Mouse (Mus musculus): ENCODE data around the gene Rasal2. TPM values are rescaled to one million over a fixed set of nuclear protein-coding genes. Genes with fewer than 3 reads are reported as not detected.

Rasal2 gene
- total and polyA plus RNA-seq, 3 experiments, result 1.5 to 3.2 TPM; not detected in 1

- TF ChIP-seq CHD1 (IDR thresholded peaks at IDR 0.05; ENCODE audit: low read depth, low read length), result no peak
- Histone ChIP-seq H3K9me3 (replicated peaks; ENCODE audit: insufficient read depth, low read length) (no peaks in the 10 kb centered on the region), H3K4me1 (ENCODE audit: control insufficient read depth in 1 of 2, insufficient read depth in 2 of 2, low read length in 2 of 2) (peaks cover 2 to 26% of the 10 kb centered on the region in 2 experiments; a peak in 3 of 4 replicates), H3K36me3 (ENCODE audit: control insufficient read depth in 1 of 2, insufficient read depth in 2 of 2, low read length in 2 of 2) (peaks cover 0 to 15% of the 10 kb centered on the region in 2 experiments; a peak in 2 of 4 replicates), H3K9ac (ENCODE audit: control insufficient read depth, low read depth, low read length, poor library complexity, severe bottlenecking) (peak overlapping the region; percentile 53), H3K79me2 (ENCODE audit: control insufficient read depth, insufficient read depth, low read length, poor library complexity) (no peaks in the 10 kb centered on the region), H3K27ac (ENCODE audit: control insufficient read depth, low read depth, low read length) (peak overlapping the region; percentile 40), H3K27me3 (ENCODE audit: control insufficient read depth in 1 of 2, insufficient read depth in 2 of 2, low read length in 2 of 2) (no peaks in the 10 kb centered on the region), H3K4me3 (ENCODE audit: control insufficient read depth in 1 of 2, insufficient read depth in 1 of 2, low read depth in 2 of 2, low read length in 2 of 2) (peak overlapping the region; percentile 50 to 56)
- no peak for DNase-seq (ENCODE audit: low read depth, low spot score)
These were observed 37.1 kb upstream of the Rasal2 start for GRCm38 (mm10) chr1:157449532-157449931.

DNA sequence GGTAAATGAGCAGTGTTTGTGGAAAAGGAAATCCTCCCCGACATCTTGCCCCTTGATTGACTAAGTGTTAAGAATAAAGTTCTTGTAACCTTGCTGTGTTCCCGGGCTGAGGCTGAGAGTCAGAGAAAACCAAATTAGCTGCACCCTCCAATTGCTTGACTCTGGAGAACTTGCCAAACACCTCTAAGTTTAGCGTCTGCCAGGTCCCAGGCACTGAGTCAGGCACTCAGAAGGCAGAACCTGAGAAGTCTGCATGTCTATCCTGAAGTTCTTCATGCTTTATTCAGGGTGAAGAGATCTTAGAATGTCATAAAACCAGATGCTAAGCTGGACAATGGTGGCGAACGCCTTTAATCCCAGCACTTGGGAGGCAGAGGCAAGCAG lies 36.4 kb upstream of the Rasal2 start:
- Histone ChIP-seq H3K9me3 (replicated peaks; ENCODE audit: insufficient read depth, low read length) (no peaks in the 10 kb centered on the region), H3K4me1 (ENCODE audit: control insufficient read depth in 1 of 2, insufficient read depth in 2 of 2, low read length in 2 of 2) (peaks cover 4 to 33% of the 10 kb centered on the region in 2 experiments), H3K79me2 (ENCODE audit: control insufficient read depth, insufficient read depth, low read length, poor library complexity) (no peaks in the 10 kb centered on the region), H3K36me3 (ENCODE audit: control insufficient read depth in 1 of 2, insufficient read depth in 2 of 2, low read length in 2 of 2) (peaks cover 0 to 21% of the 10 kb centered on the region in 2 experiments; a peak in 2 of 4 replicates), H3K27ac (ENCODE audit: control insufficient read depth, low read depth, low read length) (no peak overlapping the region), H3K4me3 (ENCODE audit: control insufficient read depth in 1 of 2, insufficient read depth in 1 of 2, low read depth in 2 of 2, low read length in 2 of 2) (no peak overlapping the region), H3K9ac (ENCODE audit: control insufficient read depth, low read depth, low read length, poor library complexity, severe bottlenecking) (peak overlapping the region; percentile 29; the same call in 1 of the 2 replicates), H3K27me3 (ENCODE audit: control insufficient read depth in 1 of 2, insufficient read depth in 2 of 2, low read length in 2 of 2) (no peaks in the 10 kb centered on the region)
- TF ChIP-seq ZNF384 (IDR thresholded peaks at IDR 0.05; ENCODE audit: low read depth, low read length) (no peak), RCOR1 (IDR thresholded peaks at IDR 0.05; ENCODE audit: low read depth, low read length) (no peak), ELF1 (IDR thresholded peaks at IDR 0.05; ENCODE audit: low read depth, low read length) (no peak), MEF2A (IDR thresholded peaks at IDR 0.05; ENCODE audit: extremely low read depth, insufficient replicate concordance, low read depth, low read length, poor library complexity, severe bottlenecking) (no peak), USF2 (IDR thresholded peaks at IDR 0.05; ENCODE audit: borderline replicate concordance in 1 of 2, insufficient read depth in 1 of 2, low read depth in 1 of 2, low read length in 2 of 2) (no peak)
- no peak for DNase-seq (ENCODE audit: low read depth, low spot score)

DNA sequence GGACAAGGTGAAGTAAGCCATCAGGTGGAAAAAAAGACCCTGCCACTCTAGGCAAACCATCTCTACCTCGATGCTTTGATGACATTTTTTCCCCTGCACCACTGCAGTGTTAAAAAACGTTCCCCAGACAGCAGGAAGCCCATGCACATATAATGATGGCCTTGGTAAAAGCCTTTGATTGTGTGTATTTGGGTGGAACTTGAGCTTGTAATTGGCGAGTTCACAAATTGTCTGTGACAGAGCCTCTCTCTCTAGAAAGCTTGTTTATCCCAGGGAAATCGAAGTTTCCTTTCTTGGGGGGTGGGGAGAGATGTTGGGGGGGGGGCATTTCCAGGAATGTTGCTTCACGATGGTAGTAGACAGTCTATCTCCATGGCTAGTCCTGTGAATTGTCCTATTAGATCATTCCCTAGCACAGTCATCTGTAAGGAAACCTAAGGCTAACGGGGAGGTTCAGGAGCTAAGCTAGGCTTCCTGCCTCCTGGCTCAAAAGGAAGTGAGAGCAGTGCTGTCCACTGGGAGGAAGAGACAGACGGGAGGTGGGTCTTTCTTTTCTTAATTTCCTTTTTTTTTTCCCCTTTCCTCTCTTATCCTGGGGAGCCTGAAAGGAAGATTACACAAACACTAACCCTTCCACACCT lies 35.9 kb upstream of the Rasal2 start:
- Histone ChIP-seq H3K9me3 (replicated peaks; ENCODE audit: insufficient read depth, low read length) (no peaks in the 10 kb centered on the region), H3K4me1 (ENCODE audit: control insufficient read depth in 1 of 2, insufficient read depth in 2 of 2, low read length in 2 of 2) (peaks cover 4 to 33% of the 10 kb centered on the region in 2 experiments)
- TF ChIP-seq USF2 (IDR thresholded peaks at IDR 0.05; ENCODE audit: borderline replicate concordance in 1 of 2, insufficient read depth in 1 of 2, low read depth in 1 of 2, low read length in 2 of 2), result no peak
- peak; percentile 15; the same call in 1 of the 2 replicates for TF ChIP-seq ZNF384 (IDR thresholded peaks at IDR 0.05; ENCODE audit: low read depth, low read length)

More for the DNA sequence above, 35.9 kb upstream of the Rasal2 start:
- H3K79me2 ChIP-seq (ENCODE audit: control insufficient read depth, insufficient read depth, low read length, poor library complexity), result no peaks in the 10 kb centered on the region; the same call in 1 of the 2 replicates
- peak overlapping the region; percentile 29; the same call in 1 of the 2 replicates for H3K9ac ChIP-seq (ENCODE audit: control insufficient read depth, low read depth, low read length, poor library complexity, severe bottlenecking)
- no peak overlapping the region for H3K27ac ChIP-seq (ENCODE audit: control insufficient read depth, low read depth, low read length)
- DNase-seq (ENCODE audit: low read depth, low spot score), result no peak
- H3K4me3 ChIP-seq (ENCODE audit: control insufficient read depth in 1 of 2, insufficient read depth in 1 of 2, low read depth in 2 of 2, low read length in 2 of 2), result no peak overlapping the region
- peaks cover 0 to 21% of the 10 kb centered on the region in 2 experiments; a peak in 2 of 4 replicates for H3K36me3 ChIP-seq (ENCODE audit: control insufficient read depth in 1 of 2, insufficient read depth in 2 of 2, low read length in 2 of 2)
- no peaks in the 10 kb centered on the region for H3K27me3 ChIP-seq (ENCODE audit: control insufficient read depth in 1 of 2, insufficient read depth in 2 of 2, low read length in 2 of 2)

All from MEL (cell line).